Mouse (Mus musculus): ENCODE data around the gene Lrguk. TPM values are rescaled to one million over a fixed set of nuclear protein-coding genes. Genes with fewer than 3 reads are reported as not detected.

The Lrguk gene
- under 1 TPM; 0.09 to 0.10 TPM for total RNA-seq (2021)
- polyA plus RNA-seq (2012; rRNA removed): 0.18 TPM in 1 of 2 replicates, not detected in the other
- long read RNA-seq: 0 reads

- DNase-seq: peak; percentile 85
- peak within 1 kb of the TSS; percentile 60 for H3K4me3 ChIP-seq
- no peaks in the 10 kb centered on the region for H3K36me3 ChIP-seq (ENCODE audit: control insufficient read depth, insufficient read depth, low read length)
- H3K9ac ChIP-seq (ENCODE audit: low read depth, low read length): no peak within 1 kb of the TSS
- no peaks in the 10 kb centered on the region for H3K4me1 ChIP-seq (ENCODE audit: control insufficient read depth, insufficient read depth, low read length)
- no peak within 1 kb of the TSS for H3K27ac ChIP-seq
- H3K27me3 ChIP-seq (ENCODE audit: control insufficient read depth, insufficient read depth, low read length): no peaks in the 10 kb centered on the region
- intact Hi-C loops (cut with DNase I): loop anchor here (5.0 kb wide), 1 partner anchor 148 kb away; the partner anchor contains the start of gene Slc35b4
- WGBS: 5% methylated on average over 32 of the region's 32 CpGs
- H3K79me2 ChIP-seq (replicated peaks; ENCODE audit: control insufficient read depth, insufficient read depth, low read length): no peaks in the 10 kb centered on the region
- TF ChIP-seq POLR2A (IDR thresholded peaks at IDR 0.05; ENCODE audit: insufficient read depth, low read depth, low read length) (peak; percentile 33; the same call in 1 of the 2 replicates), CTCF (IDR thresholded peaks at IDR 0.05) (no peak), EP300 (IDR thresholded peaks at IDR 0.05; ENCODE audit: insufficient read depth, low read depth, low read length) (0 out of 2 replicates have a peak, but pooled peaks have one; percentile 34)
Observed at GRCm38 (mm10) chr6:34028933-34029745, at the start of gene Lrguk. Gene Lrguk (plus strand): TSS chr6:34029448.

- H3K36me3 ChIP-seq (ENCODE audit: control insufficient read depth, insufficient read depth, low read length): no peaks in the 10 kb centered on the region
- WGBS: 63% methylated on average over 9 of the region's 9 CpGs
Observed at GRCm38 (mm10) chr6:33982709-33983108, 46.5 kb upstream of the Lrguk start.

DNA sequence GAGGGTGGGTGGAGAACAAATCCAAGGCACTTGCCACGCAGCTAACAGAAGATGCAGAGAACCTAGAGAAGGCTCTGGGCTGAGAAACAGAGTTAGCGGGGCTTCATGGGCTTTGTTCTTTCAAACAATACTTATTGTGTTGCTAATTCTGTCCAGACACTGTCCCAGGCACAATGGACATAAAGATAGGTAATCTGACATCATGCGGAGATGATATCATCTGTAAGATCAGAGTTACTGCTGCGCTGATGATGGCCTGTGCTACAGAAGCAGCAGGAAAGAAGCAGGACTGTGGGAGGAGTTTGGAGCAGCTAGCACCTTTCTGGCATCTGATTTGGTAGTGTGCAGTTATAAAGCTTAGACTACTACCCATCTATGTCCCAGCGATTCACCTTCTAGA is 42.1 kb upstream of the Lrguk start:
- no peak overlapping the region for H3K27ac ChIP-seq
- DNase-seq: no peak
- TF ChIP-seq EP300 (IDR thresholded peaks at IDR 0.05; ENCODE audit: insufficient read depth, low read depth, low read length) (no peak), CTCF (IDR thresholded peaks at IDR 0.05) (no peak), POLR2A (IDR thresholded peaks at IDR 0.05; ENCODE audit: insufficient read depth, low read depth, low read length) (no peak)
- intact Hi-C loops (cut with DNase I): no loop called here
- 68% methylated on average over 5 of the region's 5 CpGs for WGBS
- H3K27me3 ChIP-seq (ENCODE audit: control insufficient read depth, insufficient read depth, low read length): no peaks in the 10 kb centered on the region
- H3K4me1 ChIP-seq (ENCODE audit: control insufficient read depth, insufficient read depth, low read length): no peaks in the 10 kb centered on the region
- H3K9ac ChIP-seq (ENCODE audit: low read depth, low read length): no peak overlapping the region
- no peaks in the 10 kb centered on the region for H3K36me3 ChIP-seq (ENCODE audit: control insufficient read depth, insufficient read depth, low read length)
- no peak overlapping the region for H3K4me3 ChIP-seq
- H3K79me2 ChIP-seq (replicated peaks; ENCODE audit: control insufficient read depth, insufficient read depth, low read length): no peaks in the 10 kb centered on the region

More at GRCm38 (mm10) chr6:33982709-33983108, 46.5 kb upstream of the Lrguk start:
- intact Hi-C loops (cut with DNase I): no loop called here
- no peak overlapping the region for H3K9ac ChIP-seq (ENCODE audit: low read depth, low read length)
- H3K4me1 ChIP-seq (ENCODE audit: control insufficient read depth, insufficient read depth, low read length): no peaks in the 10 kb centered on the region
- no peak for DNase-seq
- no peaks in the 10 kb centered on the region for H3K79me2 ChIP-seq (replicated peaks; ENCODE audit: control insufficient read depth, insufficient read depth, low read length)
- no peak overlapping the region for H3K27ac ChIP-seq
- no peak overlapping the region for H3K4me3 ChIP-seq
- no peaks in the 10 kb centered on the region for H3K27me3 ChIP-seq (ENCODE audit: control insufficient read depth, insufficient read depth, low read length)
- TF ChIP-seq EP300 (IDR thresholded peaks at IDR 0.05; ENCODE audit: insufficient read depth, low read depth, low read length) (no peak), POLR2A (IDR thresholded peaks at IDR 0.05; ENCODE audit: insufficient read depth, low read depth, low read length) (no peak), CTCF (IDR thresholded peaks at IDR 0.05) (no peak)

- 56% methylated on average over 24 of the region's 24 CpGs for WGBS
- Histone ChIP-seq H3K27ac (no peak overlapping the region), H3K27me3 (ENCODE audit: control insufficient read depth, insufficient read depth, low read length) (no peaks in the 10 kb centered on the region; the same call in 1 of the 2 replicates), H3K36me3 (ENCODE audit: control insufficient read depth, insufficient read depth, low read length) (no peaks in the 10 kb centered on the region), H3K4me3 (no peak overlapping the region), H3K79me2 (replicated peaks; ENCODE audit: control insufficient read depth, insufficient read depth, low read length) (no peaks in the 10 kb centered on the region), H3K4me1 (ENCODE audit: control insufficient read depth, insufficient read depth, low read length) (no peaks in the 10 kb centered on the region), H3K9ac (ENCODE audit: low read depth, low read length) (no peak overlapping the region)
- intact Hi-C loops (cut with DNase I): no loop called here
- TF ChIP-seq EP300 (IDR thresholded peaks at IDR 0.05; ENCODE audit: insufficient read depth, low read depth, low read length): no peak
- no peak for TF ChIP-seq POLR2A (IDR thresholded peaks at IDR 0.05; ENCODE audit: insufficient read depth, low read depth, low read length)
- TF ChIP-seq CTCF (IDR thresholded peaks at IDR 0.05): no peak
- no peak for DNase-seq
Observed at GRCm38 (mm10) chr6:33992213-33993034, 36.8 kb upstream of the Lrguk start.

DNA sequence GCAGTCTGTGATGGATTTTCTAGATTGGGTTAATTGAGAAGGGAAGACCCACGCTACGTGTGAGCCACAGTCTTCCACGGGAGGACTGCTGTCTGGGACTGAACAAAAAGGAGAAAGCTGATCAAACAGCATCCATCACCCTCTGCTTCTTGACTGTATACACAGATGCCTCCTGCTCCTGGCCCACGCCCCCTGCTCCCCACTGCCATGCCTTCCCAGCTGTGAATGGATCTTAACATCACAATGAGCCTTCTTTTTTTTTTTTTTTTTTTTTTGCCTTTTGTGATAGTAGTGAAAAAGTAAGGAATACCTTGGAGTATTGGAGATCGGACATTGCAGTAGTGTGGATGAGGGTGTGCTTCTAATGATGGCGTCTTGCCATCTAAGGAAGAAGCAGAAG is 35.4 kb upstream of the Lrguk start:
- DNase-seq: no peak
- Histone ChIP-seq H3K4me1 (ENCODE audit: control insufficient read depth, insufficient read depth, low read length) (no peaks in the 10 kb centered on the region), H3K27me3 (ENCODE audit: control insufficient read depth, insufficient read depth, low read length) (no peaks in the 10 kb centered on the region; the same call in 1 of the 2 replicates), H3K4me3 (no peak overlapping the region), H3K79me2 (replicated peaks; ENCODE audit: control insufficient read depth, insufficient read depth, low read length) (no peaks in the 10 kb centered on the region), H3K9ac (ENCODE audit: low read depth, low read length) (no peak overlapping the region), H3K27ac (no peak overlapping the region), H3K36me3 (ENCODE audit: control insufficient read depth, insufficient read depth, low read length) (no peaks in the 10 kb centered on the region)
- intact Hi-C loops (cut with DNase I): no loop called here
- 77% methylated on average over 6 of the region's 6 CpGs for WGBS
- TF ChIP-seq EP300 (IDR thresholded peaks at IDR 0.05; ENCODE audit: insufficient read depth, low read depth, low read length) (no peak), POLR2A (IDR thresholded peaks at IDR 0.05; ENCODE audit: insufficient read depth, low read depth, low read length) (no peak), CTCF (IDR thresholded peaks at IDR 0.05) (no peak)
